Mouse (Mus musculus): ENCODE results near the gene Otud6a. TPM values are rescaled to one million over a fixed set of nuclear protein-coding genes. Genes with fewer than 3 reads are reported as not detected.

Gene Otud6a
- not detected in 2 replicates for polyA plus RNA-seq (2015; fragmentation: Nextera tagmentation; extraction: Ambion mirVana)

DNA sequence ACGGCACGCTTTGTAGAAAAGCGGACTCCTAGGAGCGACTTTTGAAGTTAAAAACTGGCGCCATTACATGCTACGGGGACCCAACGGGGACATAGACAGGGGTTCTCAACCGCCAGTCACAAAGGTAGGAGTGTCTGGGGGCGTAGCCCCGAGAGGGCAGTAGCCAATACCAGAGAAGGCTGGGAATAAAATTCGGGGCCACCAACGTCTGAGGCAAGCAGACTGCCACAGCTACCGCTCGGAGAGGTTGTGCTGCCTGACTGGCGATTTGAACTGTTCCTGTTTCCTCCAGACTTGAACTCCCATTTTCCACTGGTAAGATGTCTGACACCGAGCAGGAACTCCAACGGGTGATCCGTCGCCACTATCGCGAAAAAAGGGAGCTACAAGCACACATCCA lies at the start of gene Otud6a:
Gene Otud6a, plus strand, starts transcription at position 321 of the 400 bp plus-strand sequence.
- ATAC-seq: no peak
- WGBS: 94% methylated on average over 21 of the region's 21 CpGs

DNA sequence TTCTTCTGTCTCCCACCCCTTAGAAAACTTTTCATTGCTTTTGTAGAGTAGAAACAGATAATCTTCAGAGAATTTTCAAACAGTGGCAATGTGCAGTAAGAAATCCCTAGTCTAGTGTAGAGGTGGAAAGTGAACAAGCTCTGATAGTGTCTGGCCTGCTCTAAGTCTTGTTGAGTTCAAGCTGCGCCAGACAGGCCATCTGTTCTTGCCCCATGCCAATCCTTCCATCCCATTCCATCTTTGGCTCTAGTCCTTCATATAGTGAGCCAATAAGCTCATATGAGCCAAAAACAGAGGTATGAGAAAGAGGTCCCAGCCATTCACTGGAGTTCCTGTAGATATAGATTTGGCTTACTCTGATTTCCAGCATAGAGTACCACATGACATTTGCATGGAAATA lies 38.9 kb upstream of the Otud6a start:
- no peak overlapping the region for H3K4me3 ChIP-seq (ENCODE audit: low read length)
- H3K27me3 ChIP-seq (replicated peaks; ENCODE audit: control insufficient read depth, insufficient read depth, low read length): no peaks in the 10 kb centered on the region
- H3K9me3 ChIP-seq (ENCODE audit: control insufficient read depth, low read length): no peaks in the 10 kb centered on the region
- ATAC-seq: no peak
- H3K27ac ChIP-seq (ENCODE audit: low read depth, low read length): no peak overlapping the region
- no peaks in the 10 kb centered on the region for H3K36me3 ChIP-seq (ENCODE audit: control insufficient read depth, insufficient read depth, low read length)
- H3K9ac ChIP-seq (ENCODE audit: low read depth, low read length): no peak overlapping the region
- H3K4me2 ChIP-seq (ENCODE audit: low read length): no peak overlapping the region
- no peaks in the 10 kb centered on the region for H3K4me1 ChIP-seq (ENCODE audit: control insufficient read depth, insufficient read depth, low read depth, low read length)
- WGBS: 80% methylated on average over 1 of the region's 1 CpGs

More for the DNA sequence above, at the start of gene Otud6a:
- Histone ChIP-seq H3K4me3 (ENCODE audit: low read length) (no peak within 1 kb of the TSS), H3K36me3 (ENCODE audit: control insufficient read depth, insufficient read depth, low read length) (no peaks in the 10 kb centered on the region), H3K9me3 (ENCODE audit: control insufficient read depth, low read length) (0 out of 2 replicates have a peak, but pooled peaks cover 2% of the 10 kb centered on the region), H3K27me3 (replicated peaks; ENCODE audit: control insufficient read depth, insufficient read depth, low read length) (peaks cover 4% of the 10 kb centered on the region; the same call in 1 of the 2 replicates), H3K4me1 (ENCODE audit: control insufficient read depth, insufficient read depth, low read depth, low read length) (no peaks in the 10 kb centered on the region), H3K27ac (ENCODE audit: low read depth, low read length) (no peak within 1 kb of the TSS), H3K4me2 (ENCODE audit: low read length) (no peak within 1 kb of the TSS), H3K9ac (ENCODE audit: low read depth, low read length) (no peak within 1 kb of the TSS)

DNA sequence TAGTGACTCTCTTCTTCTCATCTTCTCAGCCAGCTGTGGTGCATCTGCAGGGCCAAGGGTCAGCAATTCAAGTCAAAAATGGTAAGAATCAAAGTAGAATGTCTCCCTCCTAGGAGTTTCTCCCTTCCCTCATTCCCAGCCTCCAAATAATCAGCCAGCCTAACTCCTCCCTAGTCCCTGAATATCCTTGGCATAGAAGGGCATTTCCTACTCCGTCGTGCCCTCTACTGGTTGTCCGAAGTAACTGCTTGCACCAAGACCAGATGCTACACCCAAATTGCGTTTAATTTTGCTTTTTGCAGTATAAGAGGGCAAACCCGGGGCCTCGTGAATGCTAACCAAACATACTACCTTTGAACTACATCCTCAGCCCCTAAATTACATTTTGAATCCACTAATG lies 36.5 kb upstream of the Otud6a start:
- no peak overlapping the region for H3K4me2 ChIP-seq (ENCODE audit: low read length)
- no peak overlapping the region for H3K4me3 ChIP-seq (ENCODE audit: low read length)
- no peak for ATAC-seq
- 32% methylated on average over 6 of the region's 6 CpGs for WGBS
- H3K27ac ChIP-seq (ENCODE audit: low read depth, low read length): no peak overlapping the region
- H3K9ac ChIP-seq (ENCODE audit: low read depth, low read length): no peak overlapping the region
- no peaks in the 10 kb centered on the region for H3K36me3 ChIP-seq (ENCODE audit: control insufficient read depth, insufficient read depth, low read length)
- H3K9me3 ChIP-seq (ENCODE audit: control insufficient read depth, low read length): no peaks in the 10 kb centered on the region
- H3K4me1 ChIP-seq (ENCODE audit: control insufficient read depth, insufficient read depth, low read depth, low read length): no peaks in the 10 kb centered on the region
- no peaks in the 10 kb centered on the region for H3K27me3 ChIP-seq (replicated peaks; ENCODE audit: control insufficient read depth, insufficient read depth, low read length)

DNA sequence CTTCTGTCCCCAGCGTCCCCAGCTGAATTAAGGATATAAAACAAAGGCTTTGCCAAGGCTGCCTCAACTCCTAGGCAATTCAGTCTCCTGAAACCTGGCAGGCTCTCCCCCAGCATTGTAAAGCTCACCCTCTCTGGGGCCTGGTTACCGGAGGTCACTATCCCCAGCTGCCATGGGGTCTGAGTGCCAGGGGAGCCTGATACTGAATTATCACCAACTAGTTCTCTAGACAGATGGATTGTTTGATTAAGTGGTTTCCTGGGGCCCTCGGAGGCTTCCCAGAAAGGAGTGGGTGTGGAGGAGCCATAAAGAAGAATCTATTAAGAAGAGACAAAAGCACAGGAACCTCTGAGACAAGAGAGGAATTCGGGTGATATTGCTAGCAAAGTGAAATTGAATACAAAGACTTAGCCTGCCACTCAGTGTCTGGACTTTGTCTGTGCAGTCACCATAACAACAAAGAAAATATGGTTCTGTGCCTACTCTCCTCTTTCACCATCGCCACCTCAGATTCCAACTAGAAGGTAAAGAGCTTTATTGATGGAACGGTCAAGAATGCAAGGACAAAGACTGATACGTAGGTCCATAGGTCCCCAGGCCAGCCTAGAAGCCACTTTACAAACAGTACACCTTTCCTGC lies 34.5 kb upstream of the Otud6a start:
- H3K9ac ChIP-seq (ENCODE audit: low read depth, low read length): no peak overlapping the region
- no peaks in the 10 kb centered on the region for H3K9me3 ChIP-seq (ENCODE audit: control insufficient read depth, low read length)
- 49% methylated on average over 7 of the region's 7 CpGs for WGBS
- H3K4me2 ChIP-seq (ENCODE audit: low read length): no peak overlapping the region
- H3K4me1 ChIP-seq (ENCODE audit: control insufficient read depth, insufficient read depth, low read depth, low read length): no peaks in the 10 kb centered on the region
- peak; percentile 63 for ATAC-seq
- H3K4me3 ChIP-seq (ENCODE audit: low read length): no peak overlapping the region
- H3K36me3 ChIP-seq (ENCODE audit: control insufficient read depth, insufficient read depth, low read length): no peaks in the 10 kb centered on the region
- no peak overlapping the region for H3K27ac ChIP-seq (ENCODE audit: low read depth, low read length)
- no peaks in the 10 kb centered on the region for H3K27me3 ChIP-seq (replicated peaks; ENCODE audit: control insufficient read depth, insufficient read depth, low read length)

DNA sequence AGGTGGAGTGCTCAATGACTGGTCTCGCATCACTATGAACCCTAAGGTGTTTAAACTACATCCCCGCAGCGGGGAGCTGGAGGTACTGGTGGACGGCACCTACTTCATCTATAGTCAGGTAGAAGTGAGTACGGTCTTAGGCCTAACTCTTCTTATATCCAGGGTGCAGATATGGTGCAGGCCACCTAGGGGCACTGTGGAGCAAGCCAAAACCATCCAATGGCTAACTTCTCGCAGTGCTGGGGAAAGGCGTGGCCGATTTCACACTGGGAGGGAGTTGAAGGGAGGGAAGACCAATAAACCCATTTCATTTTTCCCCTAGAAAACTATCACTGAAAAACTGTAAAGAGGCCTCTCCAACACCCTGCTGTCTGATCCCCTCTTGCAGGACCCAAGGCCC lies 33.8 kb upstream of the Otud6a start:
- ATAC-seq: no peak
- Histone ChIP-seq H3K36me3 (ENCODE audit: control insufficient read depth, insufficient read depth, low read length) (no peaks in the 10 kb centered on the region), H3K9ac (ENCODE audit: low read depth, low read length) (no peak overlapping the region), H3K9me3 (ENCODE audit: control insufficient read depth, low read length) (no peaks in the 10 kb centered on the region), H3K27me3 (replicated peaks; ENCODE audit: control insufficient read depth, insufficient read depth, low read length) (no peaks in the 10 kb centered on the region), H3K4me2 (ENCODE audit: low read length) (no peak overlapping the region), H3K27ac (ENCODE audit: low read depth, low read length) (no peak overlapping the region), H3K4me3 (ENCODE audit: low read length) (no peak overlapping the region), H3K4me1 (ENCODE audit: control insufficient read depth, insufficient read depth, low read depth, low read length) (no peaks in the 10 kb centered on the region)
- WGBS: 71% methylated on average over 8 of the region's 8 CpGs

DNA sequence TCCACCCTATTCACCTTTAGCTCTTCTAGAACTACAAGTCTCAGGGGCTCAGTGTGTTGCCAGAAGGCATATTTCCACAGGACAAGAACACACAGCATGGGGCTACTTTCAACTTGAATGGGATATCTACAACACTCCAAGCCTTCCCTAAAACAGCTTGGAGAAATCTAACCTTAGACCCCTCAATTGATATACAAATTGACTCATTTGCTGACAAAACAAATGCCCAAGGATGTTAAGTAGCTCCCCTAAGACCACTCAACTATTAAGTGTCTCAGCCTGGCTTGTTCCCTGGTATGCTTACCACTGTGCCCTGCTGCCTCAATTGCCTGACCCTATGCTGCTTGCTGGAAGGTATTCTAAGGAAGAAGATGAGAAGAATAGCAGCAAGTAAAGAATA lies 27.9 kb upstream of the Otud6a start:
- no peaks in the 10 kb centered on the region for H3K4me1 ChIP-seq (ENCODE audit: control insufficient read depth, insufficient read depth, low read depth, low read length)
- no peak overlapping the region for H3K4me2 ChIP-seq (ENCODE audit: low read length)
- H3K9ac ChIP-seq (ENCODE audit: low read depth, low read length): no peak overlapping the region
- peaks cover 3% of the 10 kb centered on the region; the same call in 1 of the 2 replicates for H3K27me3 ChIP-seq (replicated peaks; ENCODE audit: control insufficient read depth, insufficient read depth, low read length)
- H3K4me3 ChIP-seq (ENCODE audit: low read length): no peak overlapping the region
- H3K27ac ChIP-seq (ENCODE audit: low read depth, low read length): no peak overlapping the region
- H3K9me3 ChIP-seq (ENCODE audit: control insufficient read depth, low read length): no peaks in the 10 kb centered on the region
- no peaks in the 10 kb centered on the region for H3K36me3 ChIP-seq (ENCODE audit: control insufficient read depth, insufficient read depth, low read length)
- no peak for ATAC-seq

DNA sequence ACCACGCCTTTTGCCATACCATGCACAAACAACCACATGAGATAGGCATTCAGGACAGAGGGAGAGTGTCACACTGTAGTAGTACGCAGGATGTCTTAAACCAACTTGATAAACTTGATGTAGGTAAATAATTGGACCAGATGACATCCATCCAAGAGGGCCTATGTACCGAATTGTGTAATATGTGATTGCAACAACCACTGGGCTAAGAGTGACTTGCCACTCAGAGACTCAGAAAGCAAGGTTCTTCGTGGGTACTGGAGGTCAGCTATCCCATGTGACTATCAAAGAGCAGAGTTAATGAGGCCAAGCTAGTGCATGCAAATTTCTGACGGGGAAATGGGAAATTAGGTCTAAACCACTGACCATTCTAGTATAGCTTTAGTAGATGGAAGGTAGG lies 27.2 kb upstream of the Otud6a start:
- H3K9me3 ChIP-seq (ENCODE audit: control insufficient read depth, low read length): no peaks in the 10 kb centered on the region
- H3K27me3 ChIP-seq (replicated peaks; ENCODE audit: control insufficient read depth, insufficient read depth, low read length): peaks cover 3% of the 10 kb centered on the region; the same call in 1 of the 2 replicates
- H3K27ac ChIP-seq (ENCODE audit: low read depth, low read length): no peak overlapping the region
- no peak for ATAC-seq
- WGBS: 78% methylated on average over 5 of the region's 5 CpGs
- no peak overlapping the region for H3K9ac ChIP-seq (ENCODE audit: low read depth, low read length)
- no peak overlapping the region for H3K4me3 ChIP-seq (ENCODE audit: low read length)
- no peaks in the 10 kb centered on the region for H3K4me1 ChIP-seq (ENCODE audit: control insufficient read depth, insufficient read depth, low read depth, low read length)
- H3K36me3 ChIP-seq (ENCODE audit: control insufficient read depth, insufficient read depth, low read length): no peaks in the 10 kb centered on the region
- H3K4me2 ChIP-seq (ENCODE audit: low read length): no peak overlapping the region

DNA sequence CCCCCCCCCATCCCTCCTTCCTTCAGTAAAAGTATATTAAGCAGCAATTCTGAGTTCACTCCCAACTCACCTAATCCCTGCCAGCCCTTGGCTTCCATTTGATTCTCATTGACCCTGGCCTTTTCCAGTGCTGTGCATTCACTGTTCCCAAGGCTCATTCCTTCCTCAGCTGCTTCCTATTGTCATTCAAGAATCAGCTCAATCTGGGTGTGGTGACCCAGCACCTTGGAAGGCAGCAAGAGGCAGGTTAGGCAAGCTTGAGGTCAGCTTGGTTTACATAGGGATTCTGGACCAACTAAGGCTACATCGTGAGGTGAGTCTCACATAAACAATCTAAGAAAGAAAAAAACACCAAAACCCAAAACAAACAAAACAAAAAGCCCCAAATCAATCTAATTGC lies 19.6 kb upstream of the Otud6a start:
- Histone ChIP-seq H3K27me3 (replicated peaks; ENCODE audit: control insufficient read depth, insufficient read depth, low read length) (no peaks in the 10 kb centered on the region; the same call in 1 of the 2 replicates), H3K9ac (ENCODE audit: low read depth, low read length) (no peak overlapping the region), H3K27ac (ENCODE audit: low read depth, low read length) (no peak overlapping the region), H3K9me3 (ENCODE audit: control insufficient read depth, low read length) (no peaks in the 10 kb centered on the region), H3K4me3 (ENCODE audit: low read length) (no peak overlapping the region), H3K36me3 (ENCODE audit: control insufficient read depth, insufficient read depth, low read length) (no peaks in the 10 kb centered on the region), H3K4me2 (ENCODE audit: low read length) (no peak overlapping the region), H3K4me1 (ENCODE audit: control insufficient read depth, insufficient read depth, low read depth, low read length) (no peaks in the 10 kb centered on the region)
- WGBS: 71% methylated on average over 1 of the region's 1 CpGs
- no peak for ATAC-seq

DNA sequence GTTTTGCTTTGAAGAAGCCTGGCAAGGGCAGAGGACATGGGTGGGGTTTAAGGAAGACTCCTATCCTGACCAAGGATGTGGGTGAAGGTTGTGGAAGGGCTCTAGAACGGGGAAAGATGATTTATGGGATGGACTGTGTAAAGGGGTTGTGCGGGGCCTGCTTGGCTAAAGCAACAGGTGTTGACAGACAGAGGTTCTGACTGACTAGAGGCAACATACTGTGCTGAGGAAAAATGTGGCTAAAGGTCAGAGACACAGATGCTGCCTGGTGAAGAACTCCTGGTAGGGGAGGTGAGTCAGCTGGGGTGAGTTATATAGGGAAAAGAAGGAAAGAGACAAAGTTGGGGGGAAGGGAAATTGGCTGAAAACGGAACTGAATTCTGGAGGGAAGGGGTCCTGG lies 3.5 kb downstream of the Otud6a start:
- WGBS: 73% methylated on average over 3 of the region's 3 CpGs
- Histone ChIP-seq H3K4me2 (ENCODE audit: low read length) (no peak overlapping the region), H3K4me3 (ENCODE audit: low read length) (no peak overlapping the region), H3K27ac (ENCODE audit: low read depth, low read length) (no peak overlapping the region), H3K9me3 (ENCODE audit: control insufficient read depth, low read length) (0 out of 2 replicates have a peak, but pooled peaks cover 2% of the 10 kb centered on the region), H3K9ac (ENCODE audit: low read depth, low read length) (no peak overlapping the region), H3K27me3 (replicated peaks; ENCODE audit: control insufficient read depth, insufficient read depth, low read length) (peaks cover 8% of the 10 kb centered on the region), H3K4me1 (ENCODE audit: control insufficient read depth, insufficient read depth, low read depth, low read length) (no peaks in the 10 kb centered on the region), H3K36me3 (ENCODE audit: control insufficient read depth, insufficient read depth, low read length) (no peaks in the 10 kb centered on the region)
- ATAC-seq: no peak

All from hindbrain, embryonic 16.5 days (tissue).